Comparison of ENCODE assay signal across 12 mouse cellular contexts in the genomic region with DNA sequence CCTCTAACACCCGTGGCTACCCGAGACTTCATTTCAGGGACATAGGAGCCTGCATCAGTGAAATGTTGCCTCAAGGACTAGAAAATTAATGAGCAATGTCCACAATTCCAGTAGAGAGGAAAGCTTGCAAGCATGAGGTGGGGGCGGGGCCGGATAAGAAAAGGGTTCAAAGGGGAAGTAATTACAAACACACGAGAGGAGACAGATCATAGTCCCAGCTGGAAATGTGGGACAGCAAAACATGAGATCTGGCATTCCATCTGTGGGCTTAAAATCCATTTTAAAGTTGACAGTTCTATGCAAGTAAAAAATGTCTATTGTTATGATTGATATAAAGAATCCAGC. TPM values are rescaled to one million over a fixed set of nuclear protein-coding genes. Genes with fewer than 3 reads are reported as not detected.
A peak's percentile ranks its signal among the peaks of the same experiment; 100 is the strongest.
DNase-seq lines count a peak whose midpoint lies in the region; ATAC-seq lines count a peak whose summit lies in the region.
"Had no signal": no experiment of that assay in that cellular context is flagged by ENCODE, and none has a peak within 500 bp of the region (broad histone marks: within the 10 kb centered on the region; RNA-seq: fewer than 3 reads in every experiment).

No protein-coding gene starts in this region.

- peak overlapping the region; percentile 86 for H3K27ac ChIP-seq in heart, embryonic 15.5 days
- peak overlapping the region; percentile 41; the same call in 1 of the 2 replicates for H3K27ac ChIP-seq in embryonic facial prominence, embryonic 10.5 days (replicated peaks)

- no peaks in the 10 kb centered on the region for H3K27me3 ChIP-seq in heart, embryonic 15.5 days
- H3K27me3 ChIP-seq in embryonic facial prominence, embryonic 10.5 days (replicated peaks; ENCODE audit: low read depth, poor library complexity, severe bottlenecking), result no peaks in the 10 kb centered on the region
- H3K27me3 ChIP-seq: neural tube, embryonic 12.5 days had no signal

- WGBS in heart, embryonic 15.5 days, result 63% methylated on average over 5 of the region's 5 CpGs
- whole genome bisulfite sequencing in embryonic facial prominence, embryonic 10.5 days, result 58% methylated on average over 5 of the region's 5 CpGs

- no peak for ATAC-seq in heart, embryonic 15.5 days (replicated peaks; ENCODE audit: insufficient number of reproducible peaks, insufficient read depth, low FRiP score, low read depth)
- ATAC-seq: activated CD4-positive, CD25-positive, alpha-beta regulatory T cell, adult 4 months had no signal

- H3K9me3 ChIP-seq in heart, embryonic 15.5 days (replicated peaks), result no peaks in the 10 kb centered on the region
- H3K9me3 ChIP-seq in embryonic facial prominence, embryonic 10.5 days, result no peaks in the 10 kb centered on the region
- H3K9me3 ChIP-seq: neural tube, embryonic 12.5 days had no signal

- no peak for DNase-seq in heart, postnatal 36 days
- DNase-seq in 3T3-L1 (ENCODE audit: low read depth, low spot score), result peak; percentile 56
- DNase-seq in embryonic facial prominence, embryonic 10.5 days (ENCODE audit: low spot score), result no peak
- peak; percentile 40 for DNase-seq in kidney, postnatal 14 days
- DNase-seq in testis, postnatal 10 days (ENCODE audit: low spot score), result no peak
- no peak for DNase-seq in urinary bladder, adult 18-20 months (ENCODE audit: low spot score in 2 of 2)
- no peak for DNase-seq in ovary, postnatal 14 days (ENCODE audit: low spot score)
- DNase-seq: thymus, adult 2 months had no signal

- peak overlapping the region; percentile 6; the same call in 1 of the 2 replicates for H3K4me2 ChIP-seq in heart, embryonic 15.5 days
- H3K4me2 ChIP-seq: neural tube, embryonic 12.5 days had no signal

- intact Hi-C loops in heart, postnatal 36 days (cut with DNase I), result no loop called here

- H3K4me3 ChIP-seq in heart, embryonic 15.5 days, result no peak overlapping the region
- H3K4me3 ChIP-seq in embryonic facial prominence, embryonic 10.5 days, result no peak overlapping the region
- H3K4me3 ChIP-seq: erythroblast, embryonic 14.5 days; neural tube, embryonic 12.5 days had no signal

- H3K9ac ChIP-seq in heart, embryonic 15.5 days, result no peak overlapping the region
- H3K9ac ChIP-seq: neural tube, embryonic 12.5 days had no signal

- H3K4me1 ChIP-seq in heart, embryonic 15.5 days (replicated peaks), result peaks cover 18% of the 10 kb centered on the region
- peaks cover 46% of the 10 kb centered on the region for H3K4me1 ChIP-seq in embryonic facial prominence, embryonic 10.5 days

- no peaks in the 10 kb centered on the region for H3K36me3 ChIP-seq in heart, embryonic 15.5 days
- no peaks in the 10 kb centered on the region for H3K36me3 ChIP-seq in embryonic facial prominence, embryonic 10.5 days (replicated peaks)
- H3K36me3 ChIP-seq: neural tube, embryonic 12.5 days had no signal

RNA-seq across cellular contexts. Expression of gene Nuak1, which starts 40.9 kb away (rescaled TPM):
- 3.1 TPM in 2 replicates for polyA plus RNA-seq in heart, embryonic 15.5 days (2015; fragmentation: Nextera tagmentation; extraction: Ambion mirVana)
- 10 to 100 TPM; 24.6 to 36.3 TPM for total RNA-seq in heart, postnatal 36 days (2021)
- 2.4 and 2.7 TPM in 2 replicates for polyA plus RNA-seq in embryonic facial prominence, embryonic 10.5 days (2016; fragmentation: Nextera tagmentation; extraction: Ambion mirVana)
- polyA plus RNA-seq: activated CD4-positive, CD25-positive, alpha-beta regulatory T cell, adult 4 months had no signal

RNA-seq across cellular contexts. Expression of gene Ckap4, which starts 52.6 kb away (rescaled TPM):
- polyA plus RNA-seq in heart, embryonic 15.5 days (2015; fragmentation: Nextera tagmentation; extraction: Ambion mirVana), result 75.2 and 94.2 TPM in 2 replicates
- 10 to 100 TPM; 28.4 to 32.0 TPM for total RNA-seq in heart, postnatal 36 days (2021)
- polyA plus RNA-seq in embryonic facial prominence, embryonic 10.5 days (2016; fragmentation: Nextera tagmentation; extraction: Ambion mirVana), result 61.2 and 61.5 TPM in 2 replicates

Comparison
In these comparisons a context has a peak if more than half of its experiments do, and no peak if none do; other contexts are left out.
1. DNase-seq: peak in 3T3-L1 (single experiment) and kidney, postnatal 14 days (single experiment); none in heart, postnatal 36 days (0 of 2), embryonic facial prominence, embryonic 10.5 days (single experiment), testis, postnatal 10 days (single experiment), urinary bladder, adult 18-20 months (0 of 2) and ovary, postnatal 14 days (single experiment).